Mouse (Mus musculus) small intestine, adult 2 months (tissue): ENCODE data around the gene Grk2.

Source experiments
- CTCF ChIP-seq: fragments of 200-500 bp; IDR thresholded peaks from 2 replicates; pipeline ENCODE4 v1.5.1; 2012; ENCODE audit warnings: low read depth, mild to moderate bottlenecking, control low read depth, inconsistent platforms, low read length, moderate library complexity, mixed read lengths; ENCODE audit not compliant: insufficient replicate concordance, insufficient read length; ENCODE audit errors: extremely low read depth
- POLR2A ChIP-seq: fragments of 200-500 bp; IDR thresholded peaks from 2 replicates; pipeline ENCODE4 v1.6.1; 2012; ENCODE audit warnings: low read depth, mild to moderate bottlenecking, control low read depth, inconsistent platforms, low read length, moderate library complexity

GRCm38 (mm10) chr19:4261038-4261698 lies 44.9 kb downstream of the Grk2 start:
- no peak for TF ChIP-seq POLR2A
- TF ChIP-seq CTCF: 0 out of 2 replicates have a peak, but pooled peaks have one; percentile 11
